In genomic region chr17:27621705-27622531, GRCm38 (mm10) we compare ENCODE assay signal across 8 mouse cellular contexts. TPM values are rescaled to one million over a fixed set of nuclear protein-coding genes. Genes with fewer than 3 reads are reported as not detected.
DNase-seq lines count a peak whose midpoint lies in the region; ATAC-seq and TF ChIP-seq lines count a peak whose summit lies in the region.

No protein-coding gene starts in this region.

- no peak for TF ChIP-seq CTCF in cerebellum, adult 2 months (IDR thresholded peaks at IDR 0.05; ENCODE audit: borderline replicate concordance, insufficient read depth, low read depth, low read length)

- H3K9me3 ChIP-seq in hindbrain, embryonic 16.5 days (ENCODE audit: control insufficient read depth, low read length) = no peaks in the 10 kb centered on the region
- H3K9me3 ChIP-seq in midbrain, embryonic 11.5 days (ENCODE audit: control insufficient read depth, low read length) = no peaks in the 10 kb centered on the region

- peak; percentile 38 to 54 for DNase-seq in cerebellum, adult 2 months
- no peak for DNase-seq in cerebellum, postnatal 4 days (ENCODE audit: low spot score in 2 of 2)
- peak; percentile 56 for DNase-seq in 3134 (ENCODE audit: extremely low read depth, insufficient read length, low spot score)
- DNase-seq in embryo, embryonic 9.5 days (ENCODE audit: extremely low spot score) = peak; percentile 56
- peak; percentile 94 for DNase-seq in midbrain, embryonic 11.5 days (ENCODE audit: low spot score, missing footprints)
- no peak for DNase-seq in gastrocnemius, postnatal 25 days

- TF ChIP-seq POLR2A in cerebellum, adult 2 months (IDR thresholded peaks at IDR 0.05; ENCODE audit: borderline replicate concordance, insufficient read depth, low read length) = no peak

- ATAC-seq in hindbrain, embryonic 16.5 days = no peak
- ATAC-seq in midbrain, embryonic 11.5 days (ENCODE audit: low FRiP score) = no peak
- no peak for ATAC-seq in activated CD4-positive, CD25-positive, alpha-beta regulatory T cell, adult 4 months

- peak overlapping the region; percentile 79 for H3K4me3 ChIP-seq in cerebellum, adult 2 months (replicated peaks; ENCODE audit: insufficient read depth, low read depth, low read length)
- peak overlapping the region; percentile 97 for H3K4me3 ChIP-seq in hindbrain, embryonic 16.5 days (ENCODE audit: low read length)
- peak overlapping the region; percentile 67 for H3K4me3 ChIP-seq in midbrain, embryonic 11.5 days (ENCODE audit: low read depth, low read length)

- 0 out of 2 replicates have a peak, but pooled peaks cover 2% of the 10 kb centered on the region for H3K36me3 ChIP-seq in hindbrain, embryonic 16.5 days (ENCODE audit: control insufficient read depth, insufficient read depth, low read length)
- peaks cover 7% of the 10 kb centered on the region for H3K36me3 ChIP-seq in midbrain, embryonic 11.5 days (ENCODE audit: control insufficient read depth, insufficient read depth, low read length)

- H3K9ac ChIP-seq in hindbrain, embryonic 16.5 days (ENCODE audit: low read depth, low read length) = peak overlapping the region; percentile 99
- H3K9ac ChIP-seq in midbrain, embryonic 11.5 days (ENCODE audit: low read length) = peak overlapping the region; percentile 97

- peak overlapping the region; percentile 81 for H3K4me2 ChIP-seq in hindbrain, embryonic 16.5 days (ENCODE audit: low read length)
- H3K4me2 ChIP-seq in midbrain, embryonic 11.5 days = peak overlapping the region; percentile 63

- peaks cover 18% of the 10 kb centered on the region for H3K4me1 ChIP-seq in cerebellum, adult 2 months (ENCODE audit: control insufficient read depth, insufficient read depth, low read length)
- peaks cover 30% of the 10 kb centered on the region for H3K4me1 ChIP-seq in hindbrain, embryonic 16.5 days (ENCODE audit: control insufficient read depth, insufficient read depth, low read depth, low read length)
- peaks cover 25% of the 10 kb centered on the region for H3K4me1 ChIP-seq in midbrain, embryonic 11.5 days (ENCODE audit: control insufficient read depth, insufficient read depth, low read length)

- H3K27me3 ChIP-seq in cerebellum, adult 2 months (ENCODE audit: control insufficient read depth, insufficient read depth, low read length) = no peaks in the 10 kb centered on the region
- H3K27me3 ChIP-seq in hindbrain, embryonic 16.5 days (replicated peaks; ENCODE audit: control insufficient read depth, insufficient read depth, low read length) = no peaks in the 10 kb centered on the region
- H3K27me3 ChIP-seq in midbrain, embryonic 11.5 days (ENCODE audit: control insufficient read depth, insufficient read depth, low read length) = no peaks in the 10 kb centered on the region

- H3K27ac ChIP-seq in cerebellum, adult 2 months (ENCODE audit: insufficient read depth, low read length) = peak overlapping the region; percentile 60; the same call in 1 of the 2 replicates
- H3K27ac ChIP-seq in hindbrain, embryonic 16.5 days (ENCODE audit: low read depth, low read length) = peak overlapping the region; percentile 98
- H3K27ac ChIP-seq in midbrain, embryonic 11.5 days (ENCODE audit: low read depth, low read length) = peak overlapping the region; percentile 90

- 1% methylated on average over 23 of the region's 23 CpGs for WGBS in cerebellum, adult 2 months
- 2% methylated on average over 23 of the region's 23 CpGs for WGBS in hindbrain, embryonic 16.5 days
- 3% methylated on average over 23 of the region's 23 CpGs for WGBS in midbrain, embryonic 11.5 days

RNA-seq across cellular contexts. Expression of gene Nudt3, which starts 1.4 kb away (rescaled TPM):
- polyA plus RNA-seq in cerebellum, adult 2 months (2012; rRNA removed) = 336 and 366 TPM in 2 replicates
- polyA plus RNA-seq in hindbrain, embryonic 16.5 days (2015; fragmentation: Nextera tagmentation; extraction: Ambion mirVana) = 253 and 269 TPM in 2 replicates
- 44.5 and 46.0 TPM in 2 replicates for polyA plus RNA-seq in midbrain, embryonic 11.5 days (2014; fragmentation: Nextera tagmentation; extraction: Ambion mirVana)
- polyA plus RNA-seq in activated CD4-positive, CD25-positive, alpha-beta regulatory T cell, adult 4 months (2017; shearing (Covaris generic)) = 10 to 100 TPM; 34.7 to 38.1 TPM
- total RNA-seq in gastrocnemius, postnatal 25 days (2021) = 100 to 1,000 TPM; 201 to 245 TPM

RNA-seq across cellular contexts. Expression of gene RPS10-NUDT3, which starts 13.1 kb away (rescaled TPM):
- 0.16 TPM in 2 replicates for polyA plus RNA-seq in cerebellum, adult 2 months (2012; rRNA removed)
- polyA plus RNA-seq in hindbrain, embryonic 16.5 days (2015; fragmentation: Nextera tagmentation; extraction: Ambion mirVana) = not detected in 2 replicates
- not detected in 2 replicates for polyA plus RNA-seq in midbrain, embryonic 11.5 days (2014; fragmentation: Nextera tagmentation; extraction: Ambion mirVana)
- not detected for polyA plus RNA-seq in activated CD4-positive, CD25-positive, alpha-beta regulatory T cell, adult 4 months (2017; shearing (Covaris generic))
- total RNA-seq in gastrocnemius, postnatal 25 days (2021) = not detected

RNA-seq across cellular contexts. Expression of gene Rps10, which starts 14.6 kb away (rescaled TPM):
- 479 and 488 TPM in 2 replicates for polyA plus RNA-seq in cerebellum, adult 2 months (2012; rRNA removed)
- polyA plus RNA-seq in hindbrain, embryonic 16.5 days (2015; fragmentation: Nextera tagmentation; extraction: Ambion mirVana) = 404 and 408 TPM in 2 replicates
- polyA plus RNA-seq in midbrain, embryonic 11.5 days (2014; fragmentation: Nextera tagmentation; extraction: Ambion mirVana) = 845 and 859 TPM in 2 replicates
- 1,000 to 10,000 TPM; 1,853 to 2,245 TPM for polyA plus RNA-seq in activated CD4-positive, CD25-positive, alpha-beta regulatory T cell, adult 4 months (2017; shearing (Covaris generic))
- total RNA-seq in gastrocnemius, postnatal 25 days (2021) = 100 to 1,000 TPM; 325 to 356 TPM

RNA-seq across cellular contexts. Expression of gene Pacsin1, which starts 33.4 kb away (rescaled TPM):
- 228 and 244 TPM in 2 replicates for polyA plus RNA-seq in cerebellum, adult 2 months (2012; rRNA removed)
- polyA plus RNA-seq in hindbrain, embryonic 16.5 days (2015; fragmentation: Nextera tagmentation; extraction: Ambion mirVana) = 67.0 and 77.9 TPM in 2 replicates
- 3.1 and 4.5 TPM in 2 replicates for polyA plus RNA-seq in midbrain, embryonic 11.5 days (2014; fragmentation: Nextera tagmentation; extraction: Ambion mirVana)
- polyA plus RNA-seq in activated CD4-positive, CD25-positive, alpha-beta regulatory T cell, adult 4 months (2017; shearing (Covaris generic)) = 10 to 100 TPM; 26.9 to 41.1 TPM
- under 1 TPM; 0.20 to 0.21 TPM for total RNA-seq in gastrocnemius, postnatal 25 days (2021)

RNA-seq across cellular contexts. Expression of gene AI413582, which starts 56.4 kb away (rescaled TPM):
- polyA plus RNA-seq in cerebellum, adult 2 months (2012; rRNA removed) = 98.9 and 104 TPM in 2 replicates
- polyA plus RNA-seq in hindbrain, embryonic 16.5 days (2015; fragmentation: Nextera tagmentation; extraction: Ambion mirVana) = 77.2 and 83.3 TPM in 2 replicates
- 14.8 and 20.2 TPM in 2 replicates for polyA plus RNA-seq in midbrain, embryonic 11.5 days (2014; fragmentation: Nextera tagmentation; extraction: Ambion mirVana)
- 100 to 1,000 TPM in 1 of 2 experiments, 10 to 100 TPM in 1; 98.5 to 118 TPM for polyA plus RNA-seq in activated CD4-positive, CD25-positive, alpha-beta regulatory T cell, adult 4 months (2017; shearing (Covaris generic))
- total RNA-seq in gastrocnemius, postnatal 25 days (2021) = 1 to 10 TPM; 2.5 to 2.9 TPM

Comparison
In these comparisons a context has a peak if more than half of its experiments do, and no peak if none do; other contexts are left out.
1. DNase-seq: peak in cerebellum, adult 2 months (2 of 2), 3134 (single experiment), embryo, embryonic 9.5 days (single experiment) and midbrain, embryonic 11.5 days (single experiment); none in cerebellum, postnatal 4 days (0 of 2) and gastrocnemius, postnatal 25 days (single experiment).
2. Peak in every context shown above with its lines, with median percentiles within 50 percentile points of each other: H3K27ac ChIP-seq and H3K4me3 ChIP-seq.